8 mouse cellular contexts compared by ENCODE assay signal in the genomic region with DNA sequence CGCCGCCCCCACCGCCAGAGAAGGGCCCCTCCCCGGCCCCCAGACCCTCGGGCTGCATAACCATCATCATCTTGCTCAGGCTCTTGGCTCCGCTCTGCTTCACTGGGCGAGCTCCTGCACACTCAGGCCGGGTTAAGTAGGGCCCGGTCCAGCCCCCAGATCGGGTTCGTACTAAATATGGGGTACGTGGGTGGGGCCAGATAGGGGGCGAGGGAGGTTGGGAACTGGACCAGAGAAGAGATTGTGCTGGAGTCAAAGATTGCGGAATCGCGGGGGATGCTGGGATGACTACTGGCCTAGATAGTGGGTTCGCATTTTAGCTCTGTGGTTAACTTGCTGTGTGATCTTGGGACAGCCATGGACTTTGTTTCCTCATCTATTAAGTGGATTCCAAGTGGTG. TPM values are rescaled to one million over a fixed set of nuclear protein-coding genes. Genes with fewer than 3 reads are reported as not detected.
DNase-seq lines count a peak whose midpoint lies in the region; ATAC-seq and TF ChIP-seq lines count a peak whose summit lies in the region.

A gene (minus strand): TSS at position 125 of the 400 bp plus-strand sequence.

- no peaks in the 10 kb centered on the region for H3K9me3 ChIP-seq in MEL (replicated peaks; ENCODE audit: insufficient read depth, low read length)
- H3K9me3 ChIP-seq in embryonic facial prominence, embryonic 13.5 days, result no peaks in the 10 kb centered on the region
- H3K9me3 ChIP-seq in heart, embryonic 11.5 days (replicated peaks; ENCODE audit: control insufficient read depth, low read length), result no peaks in the 10 kb centered on the region; the same call in 1 of the 2 replicates
- no peaks in the 10 kb centered on the region for H3K9me3 ChIP-seq in kidney, postnatal 0 days (replicated peaks; ENCODE audit: low read length)

- peak within 1 kb of the TSS; percentile 66 for H3K27ac ChIP-seq in MEL (ENCODE audit: control insufficient read depth, low read depth, low read length)
- H3K27ac ChIP-seq in embryonic facial prominence, embryonic 13.5 days, result peak within 1 kb of the TSS; percentile 75
- peak within 1 kb of the TSS; percentile 22; the same call in 1 of the 2 replicates for H3K27ac ChIP-seq in heart, embryonic 11.5 days (ENCODE audit: low read depth, low read length)
- H3K27ac ChIP-seq in kidney, postnatal 0 days, result peak within 1 kb of the TSS; percentile 36; the same call in 1 of the 2 replicates

- no peak for TF ChIP-seq EP300 in MEL (IDR thresholded peaks at IDR 0.05; ENCODE audit: low read depth in 1 of 2, low read length in 2 of 2)

- WGBS in embryonic facial prominence, embryonic 13.5 days, result 2% methylated on average over 17 of the region's 17 CpGs
- WGBS in heart, embryonic 11.5 days (ENCODE audit: insufficient replicate concordance), result 1% methylated on average over 17 of the region's 17 CpGs
- 1% methylated on average over 17 of the region's 17 CpGs for WGBS in kidney, postnatal 0 days

- H3K4me2 ChIP-seq in embryonic facial prominence, embryonic 13.5 days, result peak within 1 kb of the TSS; percentile 89
- H3K4me2 ChIP-seq in heart, embryonic 11.5 days, result peak within 1 kb of the TSS; percentile 91
- peak within 1 kb of the TSS; percentile 87 for H3K4me2 ChIP-seq in kidney, postnatal 0 days (ENCODE audit: low read length)

- peak within 1 kb of the TSS; percentile 88 to 94 for H3K4me3 ChIP-seq in MEL (ENCODE audit: control insufficient read depth in 1 of 2, insufficient read depth in 1 of 2, low read depth in 2 of 2, low read length in 2 of 2)
- H3K4me3 ChIP-seq in embryonic facial prominence, embryonic 13.5 days, result peak within 1 kb of the TSS; percentile 94
- peak within 1 kb of the TSS; percentile 97 for H3K4me3 ChIP-seq in heart, embryonic 11.5 days (ENCODE audit: low read depth, low read length)
- peak within 1 kb of the TSS; percentile 91 for H3K4me3 ChIP-seq in kidney, postnatal 0 days (replicated peaks; ENCODE audit: low read depth, low read length)

- no peak for TF ChIP-seq RAD21 in MEL (IDR thresholded peaks at IDR 0.05; ENCODE audit: low read depth, low read length)

- no peak for TF ChIP-seq POLR2A in MEL (IDR thresholded peaks at IDR 0.05; ENCODE audit: control insufficient read depth in 1 of 2, insufficient read depth in 1 of 2, low read depth in 1 of 2, low read length in 2 of 2, poor library complexity in 1 of 2)

- DNase-seq in MEL (ENCODE audit: low read depth, low spot score), result no peak
- DNase-seq in kidney, postnatal 0 days (ENCODE audit: low spot score), result peak; percentile 42
- peak; percentile 35 for DNase-seq in lung, postnatal 36 days
- DNase-seq in thymus, postnatal 14 days, result peak; percentile 14
- DNase-seq in c-Kit-positive CD71-positive TER-119-positive erythroid progenitor cells, embryonic 14.5 days (ENCODE audit: low spot score), result no peak
- no peak for DNase-seq in layer of hippocampus, adult 18-20 months (ENCODE audit: low spot score in 2 of 2)

- TF ChIP-seq CTCF in MEL (IDR thresholded peaks at IDR 0.05 in 2 of 3, conservative IDR thresholded peaks at IDR 0.05 in 1 of 3; ENCODE audit: control insufficient read depth in 1 of 3, insufficient read depth in 1 of 3, low read depth in 2 of 3, low read length in 3 of 3, poor library complexity in 1 of 3, severe bottlenecking in 1 of 3), result no peak
- no peak for TF ChIP-seq CTCF in kidney, postnatal 0 days (IDR thresholded peaks at IDR 0.05; ENCODE audit: low read depth)

- peaks cover 16% of the 10 kb centered on the region for H3K79me2 ChIP-seq in MEL (ENCODE audit: control insufficient read depth, insufficient read depth, low read length, poor library complexity)

- peaks cover 0 to 17% of the 10 kb centered on the region in 2 experiments; a peak in 2 of 4 replicates for H3K4me1 ChIP-seq in MEL (ENCODE audit: control insufficient read depth in 1 of 2, insufficient read depth in 2 of 2, low read length in 2 of 2)
- H3K4me1 ChIP-seq in embryonic facial prominence, embryonic 13.5 days, result peaks cover 16% of the 10 kb centered on the region
- H3K4me1 ChIP-seq in heart, embryonic 11.5 days (ENCODE audit: control insufficient read depth, insufficient read depth, low read length), result peaks cover 7% of the 10 kb centered on the region
- peaks cover 5% of the 10 kb centered on the region; the same call in 1 of the 2 replicates for H3K4me1 ChIP-seq in kidney, postnatal 0 days (replicated peaks; ENCODE audit: insufficient read depth, low read length)

- no peaks in the 10 kb centered on the region; a peak in 1 of 4 replicates for H3K27me3 ChIP-seq in MEL (ENCODE audit: control insufficient read depth in 1 of 2, insufficient read depth in 2 of 2, low read length in 2 of 2)
- peaks cover 4% of the 10 kb centered on the region; the same call in 1 of the 2 replicates for H3K27me3 ChIP-seq in embryonic facial prominence, embryonic 13.5 days
- 0 out of 2 replicates have a peak, but pooled peaks cover 2% of the 10 kb centered on the region for H3K27me3 ChIP-seq in heart, embryonic 11.5 days (ENCODE audit: control insufficient read depth, insufficient read depth, low read length)
- H3K27me3 ChIP-seq in kidney, postnatal 0 days (ENCODE audit: insufficient read depth, low read length), result no peaks in the 10 kb centered on the region

- ATAC-seq in embryonic facial prominence, embryonic 13.5 days (ENCODE audit: insufficient number of reproducible peaks, insufficient read depth, low FRiP score, low TSS enrichment, low read depth), result no peak
- ATAC-seq in heart, embryonic 11.5 days (replicated peaks; ENCODE audit: insufficient number of reproducible peaks, low FRiP score, low TSS enrichment), result no peak
- ATAC-seq in kidney, postnatal 0 days (replicated peaks; ENCODE audit: low FRiP score, low read depth), result 0 out of 2 replicates have a peak, but pooled peaks have one; percentile 6

- peak within 1 kb of the TSS; percentile 95 for H3K9ac ChIP-seq in MEL (ENCODE audit: control insufficient read depth, low read depth, low read length, poor library complexity, severe bottlenecking)
- H3K9ac ChIP-seq in embryonic facial prominence, embryonic 13.5 days, result peak within 1 kb of the TSS; percentile 89
- peak within 1 kb of the TSS; percentile 89 for H3K9ac ChIP-seq in heart, embryonic 11.5 days (ENCODE audit: low read depth, low read length)
- peak within 1 kb of the TSS; percentile 85 for H3K9ac ChIP-seq in kidney, postnatal 0 days (ENCODE audit: low read depth, low read length)

- peaks cover 0 to 9% of the 10 kb centered on the region in 2 experiments; a peak in 2 of 4 replicates for H3K36me3 ChIP-seq in MEL (ENCODE audit: control insufficient read depth in 1 of 2, insufficient read depth in 2 of 2, low read length in 2 of 2)
- no peaks in the 10 kb centered on the region for H3K36me3 ChIP-seq in embryonic facial prominence, embryonic 13.5 days
- no peaks in the 10 kb centered on the region for H3K36me3 ChIP-seq in heart, embryonic 11.5 days (ENCODE audit: control insufficient read depth, insufficient read depth, low read length)
- H3K36me3 ChIP-seq in kidney, postnatal 0 days (ENCODE audit: insufficient read depth, low read length), result peaks cover 4% of the 10 kb centered on the region; the same call in 1 of the 2 replicates

TF ChIP-seq in MEL, 35 proteins besides CTCF, POLR2A, EP300 and RAD21:
- TF ChIP-seq USF1 (IDR thresholded peaks at IDR 0.05; ENCODE audit: low read depth, low read length), result no peak
- no peak for TF ChIP-seq TAL1 (IDR thresholded peaks at IDR 0.05; ENCODE audit: low read length)
- no peak for TF ChIP-seq MAZ (IDR thresholded peaks at IDR 0.05; ENCODE audit: low read depth, low read length)
- TF ChIP-seq RCOR1 (IDR thresholded peaks at IDR 0.05; ENCODE audit: low read depth, low read length), result peak; percentile 50; the same call in 1 of the 2 replicates
- TF ChIP-seq MYC (IDR thresholded peaks at IDR 0.05; ENCODE audit: low read depth, low read length), result no peak

RNA-seq across cellular contexts. Expression of the gene that starts here (rescaled TPM):
- 1.0 and 1.3 TPM in 2 replicates for total RNA-seq in MEL (2012; rRNA removed)
- polyA plus RNA-seq in MEL (2012; ENCODE audit: insufficient read depth in 1 of 2, insufficient read length in 2 of 2, low read depth in 1 of 2, low replicate concordance in 2 of 2, missing spikeins in 1 of 2), result under 1 TPM in 1 of 2 experiments, not detected in 1; 0.65 TPM
- polyA plus RNA-seq in embryonic facial prominence, embryonic 13.5 days (2015; fragmentation: Nextera tagmentation; extraction: Ambion mirVana), result 5.1 and 6.3 TPM in 2 replicates
- 4.5 and 5.2 TPM in 2 replicates for polyA plus RNA-seq in heart, embryonic 11.5 days (2014; fragmentation: Nextera tagmentation; extraction: Ambion mirVana)
- 4.0 and 4.1 TPM in 2 replicates for polyA plus RNA-seq in kidney, postnatal 0 days (2015; fragmentation: Nextera tagmentation; extraction: Ambion mirVana)
- under 1 TPM; 0.89 to 0.96 TPM for total RNA-seq in layer of hippocampus, adult 18-20 months (2021)

Comparison
In these comparisons a context has a peak if more than half of its experiments do, and no peak if none do; other contexts are left out.
1. DNase-seq: peak in kidney, postnatal 0 days (single experiment), lung, postnatal 36 days (single experiment) and thymus, postnatal 14 days (single experiment); none in MEL (single experiment), c-Kit-positive CD71-positive TER-119-positive erythroid progenitor cells, embryonic 14.5 days (single experiment) and layer of hippocampus, adult 18-20 months (0 of 2).
2. H3K27ac ChIP-seq: peak in every context shown above with its lines; median percentile 75 in embryonic facial prominence, embryonic 13.5 days; 66 in MEL; 36 in kidney, postnatal 0 days; 22 in heart, embryonic 11.5 days.
3. Peak in every context shown above with its lines, with median percentiles within 50 percentile points of each other: H3K4me3 ChIP-seq, H3K9ac ChIP-seq and H3K4me2 ChIP-seq.